Mouse (Mus musculus): ENCODE measurements at regions not wholly inside any gene's neighbourhood (a gene's known extent, or its start where the extent isn't known, plus 50 kb on each side); places are given as distances from the start of the nearest gene placed in this dataset.

DNA sequence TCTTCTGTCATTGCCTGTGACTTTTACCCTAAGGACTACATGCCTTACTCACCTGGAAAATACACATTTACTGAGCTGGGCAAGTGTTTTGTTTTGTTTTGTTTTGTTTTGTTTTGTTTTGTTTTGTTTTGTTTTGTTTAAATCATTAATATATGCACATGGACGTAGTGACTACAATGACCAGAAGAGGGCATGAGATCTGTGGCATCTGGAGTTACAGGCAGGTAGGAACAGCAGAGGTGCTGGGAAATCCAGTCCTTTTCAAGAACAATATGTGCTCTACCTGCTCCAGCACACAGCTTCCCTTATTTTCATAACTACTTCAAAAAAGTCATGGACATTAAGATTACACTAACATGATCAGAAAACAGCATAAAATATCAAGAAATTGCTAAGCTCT, 324.4 kb upstream of the Thbs1 start:
- DNase-seq (ENCODE audit: low read depth in 1 of 2, low spot score in 2 of 2): no peak
- 81% methylated on average over 1 of the region's 1 CpGs for WGBS

DNA sequence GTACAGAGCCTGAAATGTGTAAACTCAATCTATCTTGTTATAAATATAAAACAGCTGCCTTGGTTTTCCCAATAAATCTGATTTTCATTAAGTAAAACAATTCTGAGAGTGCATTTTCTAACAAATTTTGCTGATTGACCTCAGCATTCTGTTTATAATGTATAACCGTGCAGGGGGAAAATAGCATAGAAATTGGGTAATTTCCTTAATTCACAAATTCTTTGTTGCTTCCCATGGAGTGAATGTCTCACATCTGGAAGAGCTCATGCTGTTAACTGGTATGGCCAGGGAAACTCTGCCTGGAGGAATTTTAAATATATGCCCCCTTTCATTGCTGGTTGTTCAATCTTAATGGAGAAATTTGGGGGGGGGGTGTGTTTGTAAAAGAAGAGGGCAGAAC, 317.4 kb upstream of the Thbs1 start:
- H3K27me3 ChIP-seq (ENCODE audit: control insufficient read depth, insufficient read depth, low read length): no peaks in the 10 kb centered on the region
- DNase-seq (ENCODE audit: low read depth in 1 of 2, low spot score in 2 of 2): no peak
- no peaks in the 10 kb centered on the region for H3K4me1 ChIP-seq (ENCODE audit: control insufficient read depth, insufficient read depth, insufficient read length)
- no peak overlapping the region for H3K4me3 ChIP-seq (ENCODE audit: extremely low read depth, insufficient read depth, insufficient read length)
- no peak overlapping the region for H3K27ac ChIP-seq (ENCODE audit: insufficient read depth, low read length)
- 94% methylated on average over 1 of the region's 1 CpGs for WGBS
- H3K36me3 ChIP-seq (ENCODE audit: control insufficient read depth, insufficient read depth, low read length): no peaks in the 10 kb centered on the region
- TF ChIP-seq POLR2A (IDR thresholded peaks at IDR 0.05; ENCODE audit: low read depth, low read length): no peak
- no peak for TF ChIP-seq CTCF (IDR thresholded peaks at IDR 0.05; ENCODE audit: extremely low read depth, insufficient read depth, insufficient read length, insufficient replicate concordance)

More for the DNA sequence above, 324.4 kb upstream of the Thbs1 start:
- no peaks in the 10 kb centered on the region for H3K4me1 ChIP-seq (ENCODE audit: control insufficient read depth, insufficient read depth, insufficient read length)
- no peak overlapping the region for H3K4me3 ChIP-seq (ENCODE audit: extremely low read depth, insufficient read depth, insufficient read length)
- H3K27ac ChIP-seq (ENCODE audit: insufficient read depth, low read length): no peak overlapping the region
- H3K36me3 ChIP-seq (ENCODE audit: control insufficient read depth, insufficient read depth, low read length): no peaks in the 10 kb centered on the region
- TF ChIP-seq POLR2A (IDR thresholded peaks at IDR 0.05; ENCODE audit: low read depth, low read length) (no peak), CTCF (IDR thresholded peaks at IDR 0.05; ENCODE audit: extremely low read depth, insufficient read depth, insufficient read length, insufficient replicate concordance) (no peak)
- H3K27me3 ChIP-seq (ENCODE audit: control insufficient read depth, insufficient read depth, low read length): no peaks in the 10 kb centered on the region

DNA sequence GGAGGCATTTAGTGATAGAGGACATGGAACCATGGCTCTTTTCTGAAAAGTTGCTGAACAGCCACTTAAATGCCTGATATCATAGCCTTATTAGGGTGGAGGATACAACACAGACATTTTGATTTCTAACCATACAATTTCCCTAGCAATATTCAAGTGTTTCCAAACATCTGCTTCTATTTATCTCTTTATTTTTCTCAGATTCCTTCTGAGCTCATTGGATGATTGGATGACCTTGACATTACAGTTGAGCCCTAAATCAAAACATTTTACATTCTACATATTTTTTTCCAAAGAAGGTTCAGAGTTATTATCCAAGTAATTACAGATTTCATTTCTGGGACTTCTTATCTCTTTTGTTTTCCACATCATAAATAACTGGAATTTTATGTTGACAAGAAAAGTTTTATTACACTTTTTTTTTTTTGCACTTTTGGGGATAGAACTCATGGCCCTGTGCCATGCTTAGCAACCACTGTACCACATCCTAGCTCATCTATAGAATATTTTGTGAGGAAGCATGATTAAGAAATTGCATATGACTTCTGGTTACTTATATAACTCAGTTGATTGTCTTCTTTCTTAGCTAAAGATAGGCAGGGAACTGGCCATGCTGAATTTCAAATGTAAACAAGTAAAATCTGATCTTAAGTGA, 309.6 kb upstream of the Thbs1 start:
- no peak for DNase-seq (ENCODE audit: low read depth in 1 of 2, low spot score in 2 of 2)
- Histone ChIP-seq H3K27me3 (ENCODE audit: control insufficient read depth, insufficient read depth, low read length) (no peaks in the 10 kb centered on the region), H3K4me3 (ENCODE audit: extremely low read depth, insufficient read depth, insufficient read length) (no peak overlapping the region), H3K36me3 (ENCODE audit: control insufficient read depth, insufficient read depth, low read length) (no peaks in the 10 kb centered on the region), H3K4me1 (ENCODE audit: control insufficient read depth, insufficient read depth, insufficient read length) (no peaks in the 10 kb centered on the region), H3K27ac (ENCODE audit: insufficient read depth, low read length) (no peak overlapping the region)
- no peak for TF ChIP-seq POLR2A (IDR thresholded peaks at IDR 0.05; ENCODE audit: low read depth, low read length)

- WGBS: 85% methylated on average over 2 of the region's 2 CpGs
Measured at GRCm38 (mm10) chr2:117802686-117803085, 309.0 kb upstream of the Thbs1 start.

GRCm38 (mm10) chr2:117804686-117805085, 307.0 kb upstream of the Thbs1 start:
- no peak overlapping the region for H3K27ac ChIP-seq (ENCODE audit: insufficient read depth, low read length)
- DNase-seq (ENCODE audit: low read depth in 1 of 2, low spot score in 2 of 2): no peak
- no peak overlapping the region for H3K4me3 ChIP-seq (ENCODE audit: extremely low read depth, insufficient read depth, insufficient read length)
- H3K27me3 ChIP-seq (ENCODE audit: control insufficient read depth, insufficient read depth, low read length): no peaks in the 10 kb centered on the region
- TF ChIP-seq POLR2A (IDR thresholded peaks at IDR 0.05; ENCODE audit: low read depth, low read length) (no peak), CTCF (IDR thresholded peaks at IDR 0.05; ENCODE audit: extremely low read depth, insufficient read depth, insufficient read length, insufficient replicate concordance) (no peak)
- no peaks in the 10 kb centered on the region for H3K36me3 ChIP-seq (ENCODE audit: control insufficient read depth, insufficient read depth, low read length)
- H3K4me1 ChIP-seq (ENCODE audit: control insufficient read depth, insufficient read depth, insufficient read length): no peaks in the 10 kb centered on the region

More at GRCm38 (mm10) chr2:117802686-117803085, 309.0 kb upstream of the Thbs1 start:
- no peak overlapping the region for H3K27ac ChIP-seq (ENCODE audit: insufficient read depth, low read length)
- H3K36me3 ChIP-seq (ENCODE audit: control insufficient read depth, insufficient read depth, low read length): no peaks in the 10 kb centered on the region
- no peaks in the 10 kb centered on the region for H3K4me1 ChIP-seq (ENCODE audit: control insufficient read depth, insufficient read depth, insufficient read length)
- TF ChIP-seq CTCF (IDR thresholded peaks at IDR 0.05; ENCODE audit: extremely low read depth, insufficient read depth, insufficient read length, insufficient replicate concordance) (no peak), POLR2A (IDR thresholded peaks at IDR 0.05; ENCODE audit: low read depth, low read length) (no peak)
- DNase-seq (ENCODE audit: low read depth in 1 of 2, low spot score in 2 of 2): no peak
- no peak overlapping the region for H3K4me3 ChIP-seq (ENCODE audit: extremely low read depth, insufficient read depth, insufficient read length)
- no peaks in the 10 kb centered on the region for H3K27me3 ChIP-seq (ENCODE audit: control insufficient read depth, insufficient read depth, low read length)

DNA sequence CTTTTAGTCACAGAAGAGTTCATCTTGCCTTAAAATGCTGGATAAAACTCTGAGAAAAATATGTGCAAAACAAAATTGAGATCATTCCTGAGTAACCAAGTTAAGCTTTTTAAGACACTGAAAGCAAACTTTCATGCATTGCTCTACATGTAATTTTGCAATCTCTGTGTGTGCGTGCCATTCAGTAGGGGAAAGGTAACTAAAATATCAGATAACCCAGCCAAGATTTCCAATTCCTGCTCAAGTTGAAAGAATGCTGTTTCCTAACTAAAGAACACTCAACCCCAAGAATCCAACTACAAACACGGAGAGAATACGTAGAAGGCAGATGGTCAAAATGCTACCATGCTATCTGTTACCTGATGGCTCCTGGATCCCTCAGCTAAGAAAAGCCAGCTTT, 304.6 kb upstream of the Thbs1 start:
- Histone ChIP-seq H3K36me3 (ENCODE audit: control insufficient read depth, insufficient read depth, low read length) (no peaks in the 10 kb centered on the region), H3K4me1 (ENCODE audit: control insufficient read depth, insufficient read depth, insufficient read length) (no peaks in the 10 kb centered on the region), H3K27ac (ENCODE audit: insufficient read depth, low read length) (no peak overlapping the region), H3K4me3 (ENCODE audit: extremely low read depth, insufficient read depth, insufficient read length) (no peak overlapping the region), H3K27me3 (ENCODE audit: control insufficient read depth, insufficient read depth, low read length) (no peaks in the 10 kb centered on the region)
- no peak for DNase-seq (ENCODE audit: low read depth in 1 of 2, low spot score in 2 of 2)
- WGBS: 95% methylated on average over 3 of the region's 3 CpGs
- TF ChIP-seq CTCF (IDR thresholded peaks at IDR 0.05; ENCODE audit: extremely low read depth, insufficient read depth, insufficient read length, insufficient replicate concordance): no peak

DNA sequence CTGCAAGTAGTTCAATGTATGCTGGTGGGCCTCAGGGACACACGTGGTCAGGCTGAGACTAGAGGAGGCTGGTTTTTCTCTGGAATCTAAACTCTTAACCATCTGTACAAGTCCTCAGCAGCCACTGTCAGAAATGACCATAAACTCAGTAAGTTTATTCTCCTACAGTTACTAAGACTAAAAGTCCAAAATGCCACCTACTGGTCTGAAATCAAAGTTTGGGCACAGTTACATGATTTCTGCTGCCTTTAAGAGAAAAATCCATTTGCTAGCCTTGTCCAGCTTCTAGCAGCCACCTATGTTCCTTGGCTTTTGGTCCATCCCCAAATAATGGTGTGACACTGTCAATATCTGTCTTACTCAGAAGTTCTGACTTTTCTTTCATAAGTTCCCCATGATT, 300.2 kb upstream of the Thbs1 start:
- Histone ChIP-seq H3K36me3 (ENCODE audit: control insufficient read depth, insufficient read depth, low read length) (no peaks in the 10 kb centered on the region), H3K27ac (ENCODE audit: insufficient read depth, low read length) (no peak overlapping the region), H3K4me1 (ENCODE audit: control insufficient read depth, insufficient read depth, insufficient read length) (no peaks in the 10 kb centered on the region), H3K4me3 (ENCODE audit: extremely low read depth, insufficient read depth, insufficient read length) (no peak overlapping the region), H3K27me3 (ENCODE audit: control insufficient read depth, insufficient read depth, low read length) (no peaks in the 10 kb centered on the region)
- no peak for DNase-seq (ENCODE audit: low read depth in 1 of 2, low spot score in 2 of 2)
- WGBS: 53% methylated on average over 1 of the region's 1 CpGs
- TF ChIP-seq POLR2A (IDR thresholded peaks at IDR 0.05; ENCODE audit: low read depth, low read length) (no peak), CTCF (IDR thresholded peaks at IDR 0.05; ENCODE audit: extremely low read depth, insufficient read depth, insufficient read length, insufficient replicate concordance) (no peak)

Measured in spleen, adult 2 months (tissue).